Mouse (Mus musculus): ENCODE data around the gene Tmem132e.

GRCm38 (mm10) chr11:82392341-82392740 is 3.6 kb downstream of the Tmem132e start:
- TF ChIP-seq GATA1 (IDR thresholded peaks at IDR 0.05; ENCODE audit: borderline replicate concordance, low read length) (no peak), FLI1 (IDR thresholded peaks at IDR 0.05; ENCODE audit: low read length) (no peak)

All from megakaryocyte, embryonic 14.5 days (primary cell).